Mouse (Mus musculus) layer of hippocampus, postnatal 10 days (tissue): Measurements from ENCODE around the gene Eml6. TPM values are rescaled to one million over a fixed set of nuclear protein-coding genes. Genes with fewer than 3 reads are reported as not detected.

ENCODE experiments used
- DNase-seq, 2 experiments: peaks; one replicate each; pipeline ENCODE4 v3.0.0; 2021; ENCODE audit warnings: low spot score in 2 of 2
- total RNA-seq, 2 experiments: library from RNA; stranded (reverse); gene quantifications; 2 replicates each; pipeline ENCODE4 v1.2.3; 2021

Gene Eml6
- total RNA-seq, 2 experiments from 2014 or later = 32.5 to 39.1 TPM

- DNase-seq = no peak
Observed at GRCm38 (mm10) chr11:29702721-29703120, 323.1 kb downstream of the Eml6 start.

GRCm38 (mm10) chr11:29694754-29695153 is 331.1 kb downstream of the Eml6 start:
- DNase-seq = no peak

GRCm38 (mm10) chr11:29693576-29694410 is 332.0 kb downstream of the Eml6 start:
- peak; percentile 91 to 94 for DNase-seq

Other genes with a start within 250 kb of the Eml6 start
- 1 to 10 TPM; 2.2 to 3.1 TPM for gene 4931440F15Rik, start 200.4 kb downstream of the Eml6 start, total RNA-seq
- 100 to 1,000 TPM; 682 to 697 TPM for gene Sptbn1, start 242.1 kb upstream of the Eml6 start, total RNA-seq